Mouse (Mus musculus): ENCODE measurements around the gene Gjd3.

GRCm38 (mm10) chr11:98936170-98936569 is 46.6 kb downstream of the Gjd3 start:
- TF ChIP-seq CTCF (IDR thresholded peaks at IDR 0.05; ENCODE audit: control insufficient read depth, insufficient read depth, low read length) (no peak), POLR2A (IDR thresholded peaks at IDR 0.05; ENCODE audit: borderline replicate concordance, control insufficient read depth, low read depth, low read length) (0 out of 2 replicates have a peak, but pooled peaks have one; percentile 13)
